Mouse (Mus musculus): ENCODE results near the gene Dspp.

Gene Dspp

GRCm38 (mm10) chr5:104170412-104170811 lies at the start of gene Dspp:
Gene Dspp, plus strand, starts transcription at chr5:104170712.
- no peak for DNase-seq (ENCODE audit: low read depth in 2 of 2, low spot score in 2 of 2)

GRCm38 (mm10) chr5:104124016-104124658 lies 46.4 kb upstream of the Dspp start:
- no peak for DNase-seq (ENCODE audit: low read depth in 2 of 2, low spot score in 2 of 2)

GRCm38 (mm10) chr5:104126561-104127320 lies 43.8 kb upstream of the Dspp start:
- DNase-seq (ENCODE audit: low read depth in 2 of 2, low spot score in 2 of 2), result no peak

- DNase-seq (ENCODE audit: low read depth in 2 of 2, low spot score in 2 of 2), result no peak
Observed at GRCm38 (mm10) chr5:104127351-104127750, 43.2 kb upstream of the Dspp start.

GRCm38 (mm10) chr5:104128281-104129031 lies 42.1 kb upstream of the Dspp start:
- DNase-seq (ENCODE audit: low read depth in 2 of 2, low spot score in 2 of 2), result no peak

GRCm38 (mm10) chr5:104130891-104131290 lies 39.6 kb upstream of the Dspp start:
- DNase-seq (ENCODE audit: low read depth in 2 of 2, low spot score in 2 of 2), result no peak

DNA sequence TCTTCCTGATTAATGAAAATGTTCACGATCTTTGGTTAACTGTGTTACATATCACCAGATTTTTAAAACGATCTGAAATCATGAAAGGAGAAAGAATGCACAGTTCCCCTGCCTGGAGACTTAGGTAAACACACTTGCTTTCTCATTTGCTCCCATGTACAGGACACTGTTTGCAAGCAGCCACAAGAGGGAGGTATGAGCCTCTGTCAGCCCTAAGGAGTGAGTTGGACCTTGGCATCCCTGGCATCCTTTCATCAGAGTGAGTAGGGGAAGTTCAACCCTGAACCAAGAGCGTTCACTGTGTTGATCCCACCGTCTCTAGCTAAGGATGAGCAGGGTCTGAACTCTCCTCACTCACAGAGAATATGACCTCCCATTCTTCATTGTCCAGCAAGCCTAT lies 39.0 kb upstream of the Dspp start:
- DNase-seq (ENCODE audit: low read depth in 2 of 2, low spot score in 2 of 2), result no peak

- no peak for DNase-seq (ENCODE audit: low read depth in 2 of 2, low spot score in 2 of 2)
Observed at GRCm38 (mm10) chr5:104133752-104134151, 36.8 kb upstream of the Dspp start.

GRCm38 (mm10) chr5:104137920-104138541 lies 32.5 kb upstream of the Dspp start:
- DNase-seq (ENCODE audit: low read depth in 2 of 2, low spot score in 2 of 2), result no peak

DNA sequence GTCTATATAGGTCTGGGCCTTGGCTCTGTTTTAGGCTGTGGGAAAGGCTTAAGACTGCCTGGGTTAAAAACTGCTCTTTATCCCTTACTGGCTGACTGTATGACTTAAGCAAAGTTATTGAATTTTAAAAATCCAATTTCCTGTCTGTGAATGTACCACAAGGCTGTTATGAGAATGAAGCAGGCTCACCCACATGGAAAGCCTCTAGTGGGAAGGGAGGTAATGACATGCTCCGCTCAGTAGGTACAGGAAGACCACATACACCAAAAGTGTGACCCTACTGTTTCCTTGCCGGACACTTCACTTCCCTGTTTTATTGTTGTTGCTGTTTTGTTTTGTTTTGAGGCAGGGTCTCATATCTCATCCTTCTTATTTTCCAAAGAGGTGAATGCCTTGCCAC lies 29.4 kb upstream of the Dspp start:
- DNase-seq (ENCODE audit: low read depth in 2 of 2, low spot score in 2 of 2), result no peak

DNA sequence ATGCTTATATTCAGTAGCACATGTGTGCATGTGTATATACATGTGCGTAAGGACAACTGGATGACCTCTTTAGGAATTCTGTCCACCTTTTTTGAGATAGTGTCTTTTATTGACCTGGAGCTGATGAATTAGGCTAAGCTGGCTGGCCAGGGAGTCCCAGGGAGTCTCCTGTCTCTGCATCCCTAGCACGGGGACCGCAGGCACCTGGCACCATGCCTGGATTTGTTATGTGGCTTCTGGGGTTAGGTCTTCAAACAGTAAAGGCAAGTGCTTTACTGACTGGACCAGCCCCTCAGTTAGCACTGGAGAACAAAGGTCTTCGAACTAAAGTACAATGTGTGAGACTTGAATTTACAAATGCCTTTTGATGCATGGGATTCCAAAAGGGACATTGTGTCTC lies 26.5 kb upstream of the Dspp start:
- no peak for DNase-seq (ENCODE audit: low read depth in 2 of 2, low spot score in 2 of 2)

GRCm38 (mm10) chr5:104149349-104149748 lies 21.2 kb upstream of the Dspp start:
- DNase-seq (ENCODE audit: low read depth in 2 of 2, low spot score in 2 of 2), result no peak

GRCm38 (mm10) chr5:104150196-104150595 lies 20.3 kb upstream of the Dspp start:
- DNase-seq (ENCODE audit: low read depth in 2 of 2, low spot score in 2 of 2), result no peak

DNA sequence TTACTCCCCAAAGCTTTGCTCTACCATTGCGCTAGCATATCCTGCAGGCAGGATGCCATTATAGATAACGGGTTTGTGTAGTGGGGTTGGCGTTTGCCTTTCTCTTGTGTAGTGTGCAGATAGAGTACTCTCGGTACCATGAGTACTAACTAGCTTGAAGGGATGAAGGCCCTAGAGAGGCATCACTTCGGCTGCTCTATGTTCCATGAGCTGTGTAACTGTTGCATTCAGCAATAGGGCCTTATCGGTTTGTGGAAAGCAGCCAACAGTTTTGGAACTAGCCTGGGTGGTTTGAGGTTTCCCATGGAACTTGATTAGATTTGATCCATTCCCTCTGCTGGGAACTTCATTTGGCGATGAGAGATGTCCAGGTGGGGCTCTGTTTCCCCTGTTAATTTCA lies 12.8 kb upstream of the Dspp start:
- no peak for DNase-seq (ENCODE audit: low read depth in 2 of 2, low spot score in 2 of 2)

GRCm38 (mm10) chr5:104158332-104159052 lies 12.0 kb upstream of the Dspp start:
- DNase-seq (ENCODE audit: low read depth in 2 of 2, low spot score in 2 of 2), result no peak

DNA sequence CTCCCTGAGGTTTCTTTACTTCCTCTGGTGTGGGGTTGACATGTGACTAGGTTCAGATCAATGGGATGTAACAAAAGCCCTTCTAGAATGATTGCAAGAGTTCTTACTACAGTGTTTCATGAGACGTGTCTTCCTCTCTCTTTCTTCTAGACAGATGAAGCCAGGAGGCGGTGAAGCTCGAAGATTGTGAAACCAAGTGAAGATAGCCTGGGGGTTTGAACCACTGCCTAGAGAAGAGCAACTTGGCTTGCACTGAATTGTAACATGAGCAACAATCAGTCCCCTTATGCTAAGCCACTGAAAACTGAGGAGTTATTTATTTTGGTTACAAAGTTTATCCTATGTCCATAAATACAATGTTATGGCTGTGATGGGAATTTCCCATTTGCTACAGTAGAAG lies 9.9 kb upstream of the Dspp start:
- no peak for DNase-seq (ENCODE audit: low read depth in 2 of 2, low spot score in 2 of 2)

DNA sequence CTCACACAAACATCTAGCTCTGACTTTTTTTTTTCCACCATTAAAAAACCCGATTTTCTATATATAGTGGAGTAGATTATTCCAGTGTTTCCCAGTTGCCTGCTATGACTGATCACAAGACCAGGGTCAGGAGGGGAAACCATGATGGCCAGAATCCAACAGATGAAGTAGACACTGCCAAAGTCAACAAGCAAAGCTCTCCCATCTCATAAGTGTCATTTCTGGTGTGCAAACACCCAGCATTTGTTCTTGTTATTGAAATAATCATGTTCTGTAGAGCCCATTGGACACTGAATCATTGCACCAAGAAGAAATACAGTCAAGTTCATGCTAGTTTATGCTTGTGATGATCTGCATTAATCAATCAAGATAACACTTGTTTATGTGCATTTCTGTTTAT lies 9.1 kb upstream of the Dspp start:
- DNase-seq (ENCODE audit: low read depth in 2 of 2, low spot score in 2 of 2), result no peak

GRCm38 (mm10) chr5:104163536-104163935 lies 7.0 kb upstream of the Dspp start:
- DNase-seq (ENCODE audit: low read depth in 2 of 2, low spot score in 2 of 2), result no peak

- no peak for DNase-seq (ENCODE audit: low read depth in 2 of 2, low spot score in 2 of 2)
Observed at GRCm38 (mm10) chr5:104173094-104173493, 2.6 kb downstream of the Dspp start.

GRCm38 (mm10) chr5:104183743-104184142 lies 13.2 kb downstream of the Dspp start:
- no peak for DNase-seq (ENCODE audit: low read depth in 2 of 2, low spot score in 2 of 2)

DNA sequence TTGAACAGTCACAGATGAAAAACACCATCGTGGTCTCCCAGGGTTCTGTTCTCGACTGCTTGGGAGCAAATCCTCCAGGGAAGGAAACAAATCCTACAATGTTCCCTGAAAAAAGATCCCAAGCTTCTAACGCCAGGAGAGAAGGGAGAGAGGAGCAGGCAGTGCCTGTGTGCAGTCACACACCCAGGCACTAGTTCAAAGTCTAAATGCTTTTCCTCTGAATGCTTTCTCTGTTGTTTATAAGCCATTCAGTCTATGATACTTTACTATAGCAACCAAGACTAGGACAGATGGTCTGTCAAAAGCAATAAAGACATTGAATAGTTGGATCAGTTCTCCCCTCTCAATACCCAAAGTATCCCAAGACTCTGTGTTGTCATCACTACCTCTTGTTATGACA lies 16.8 kb downstream of the Dspp start:
- no peak for DNase-seq (ENCODE audit: low read depth in 2 of 2, low spot score in 2 of 2)
